Mouse (Mus musculus) gastrocnemius, postnatal 36 days (tissue): Measurements from ENCODE around the gene Gm10024. TPM values are rescaled to one million over a fixed set of nuclear protein-coding genes. Genes with fewer than 3 reads are reported as not detected.
"Not testable (repeated sequence)": the region's sequence is repeated elsewhere in the genome, so short reads cannot be mapped to it uniquely, and the experiment has no call there.

Experiments
- DNase-seq, 2 experiments: peaks; one replicate each; pipeline ENCODE4 v3.0.0; 2022
- intact Hi-C: fragments of 180-260 bp; cut with DNase I; formaldehyde crosslinking; loops from one replicate; pipeline ENCODE4 v1.15.1; 2025
- long read RNA-seq, 2 experiments: library from polyadenylated mRNA; stranded (forward); transcript quantifications; one replicate each; pipeline ENCODE4 v2.0.0; 2021
- total RNA-seq, 2 experiments: library from RNA; stranded (reverse); gene quantifications; 2 replicates each; pipeline ENCODE4 v1.2.3; 2021

Gm10024 gene
- total RNA-seq: not detected
- long read RNA-seq, experiment 1: 0 reads
- long read RNA-seq, experiment 2: 0 reads

DNA sequence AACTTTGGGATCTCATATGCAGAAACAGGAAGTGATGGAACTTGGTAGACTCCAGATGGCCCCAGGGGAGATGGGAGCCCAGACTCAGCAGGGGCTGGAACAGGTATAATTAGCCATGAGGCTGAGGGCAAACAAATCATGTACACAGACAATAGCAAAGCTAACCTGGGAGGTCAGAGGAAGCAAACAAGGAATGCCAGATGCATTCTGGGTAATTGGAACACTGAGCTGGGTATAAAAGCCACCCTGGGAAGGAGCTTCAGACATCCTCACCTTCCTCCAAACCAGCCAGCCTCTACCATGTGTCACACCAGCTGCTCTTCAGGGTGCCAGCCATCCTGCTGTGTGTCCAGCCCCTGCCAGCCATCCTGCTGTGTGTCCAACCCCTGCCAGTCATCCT lies at the start of gene Gm10024:
TSS of gene Gm10024 (plus strand) at position 301 of the 400 bp plus-strand sequence.
- DNase-seq, intact Hi-C loops: not testable (repeated sequence)

DNA sequence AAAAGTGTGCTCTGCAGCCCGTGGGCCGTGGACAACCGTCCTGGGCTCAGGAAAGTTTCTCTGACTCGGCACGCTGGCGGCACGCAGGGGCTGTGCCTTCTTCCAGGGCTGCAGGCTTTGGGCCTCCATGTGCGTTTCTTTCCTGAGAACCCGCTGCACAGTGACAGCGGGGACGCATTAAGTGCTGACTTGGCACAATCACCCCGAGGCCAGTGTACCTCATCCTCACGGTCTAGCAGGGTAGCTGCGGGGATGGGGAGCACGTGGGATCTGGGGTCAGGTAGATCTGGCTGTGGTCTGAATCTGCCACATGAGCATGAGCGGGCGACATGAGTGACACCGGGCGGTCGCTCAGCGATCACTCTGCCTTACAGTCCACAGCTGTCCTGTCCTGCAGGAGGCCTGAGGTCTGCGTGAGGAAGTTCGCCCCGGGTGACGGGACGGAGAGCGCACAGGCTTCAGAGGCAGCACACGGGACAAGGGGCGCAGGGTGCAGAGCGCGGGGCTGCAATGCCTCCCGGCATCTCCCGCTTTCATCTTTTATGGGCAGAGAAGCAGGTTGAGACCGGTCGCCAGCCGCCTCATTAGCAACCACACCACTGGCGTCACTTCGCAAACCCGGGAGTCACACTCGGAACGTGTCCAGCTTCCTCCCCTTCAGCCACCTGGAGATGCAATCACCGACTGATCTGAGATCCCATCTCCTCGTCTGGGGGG lies 47.1 kb upstream of the Gm10024 start:
- DNase-seq: no peak
- intact Hi-C loops: no loop called here

DNA sequence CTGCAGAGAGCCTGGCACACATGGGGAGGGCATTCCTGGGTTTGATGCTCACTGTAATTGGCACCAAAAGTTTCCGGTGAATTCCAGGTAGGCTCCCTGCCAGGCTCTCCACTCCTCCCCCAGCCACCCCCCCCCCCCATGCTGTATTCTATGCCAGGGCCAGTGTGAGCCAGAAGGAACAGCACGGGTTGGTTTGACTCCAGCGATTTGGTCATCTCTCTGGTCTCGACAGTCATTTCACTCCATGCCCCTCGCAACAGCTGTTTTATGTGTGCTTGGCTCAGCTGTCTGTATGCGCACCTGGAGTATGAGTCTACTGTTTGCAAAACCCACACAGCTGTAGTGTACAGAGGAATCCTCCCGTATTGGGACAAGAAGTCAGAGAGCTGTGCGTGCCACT lies 44.9 kb upstream of the Gm10024 start:
- intact Hi-C loops: no loop called here
- DNase-seq: no peak

DNA sequence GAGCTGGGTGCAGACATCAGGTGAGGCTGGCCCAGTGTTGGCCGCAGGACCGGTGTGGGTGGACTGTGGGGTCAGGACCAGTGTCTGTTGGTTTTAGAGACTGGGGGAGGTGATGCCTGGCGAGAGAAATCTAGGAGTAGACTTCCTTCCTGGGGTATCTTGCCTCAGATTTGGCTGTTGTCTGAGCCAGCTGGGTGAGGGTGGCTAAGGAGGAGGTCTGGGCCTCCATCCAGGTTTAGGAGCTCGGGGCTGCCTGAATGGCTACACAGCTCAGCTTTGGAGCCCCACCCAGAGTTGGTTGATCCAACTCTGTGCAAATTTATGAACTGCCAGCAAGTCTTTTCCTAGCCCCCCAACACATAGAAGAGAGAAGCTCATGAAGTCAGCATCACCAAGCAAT lies 43.9 kb upstream of the Gm10024 start:
- DNase-seq: no peak
- intact Hi-C loops: no loop called here

DNA sequence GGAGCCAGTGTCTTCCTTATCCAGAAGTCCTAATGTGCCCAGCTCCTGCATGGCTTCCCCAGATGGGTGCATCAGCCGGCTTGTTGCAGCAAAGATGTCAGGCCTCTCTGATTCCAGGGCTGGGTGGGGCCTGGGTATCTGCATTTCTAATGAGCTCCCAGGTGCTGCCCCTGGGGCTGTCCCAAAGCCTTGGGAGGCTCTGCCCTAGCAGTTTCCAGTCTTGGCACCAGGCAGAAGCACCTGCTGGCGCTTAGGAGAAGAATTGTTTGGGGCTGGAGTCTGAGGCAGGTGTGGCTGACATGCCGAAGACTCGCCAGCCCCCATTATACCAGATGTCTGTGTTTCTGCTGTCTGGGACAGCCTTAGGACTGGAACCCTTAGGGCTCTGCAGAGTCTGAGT lies 40.5 kb upstream of the Gm10024 start:
- DNase-seq: no peak
- intact Hi-C loops: no loop called here

DNA sequence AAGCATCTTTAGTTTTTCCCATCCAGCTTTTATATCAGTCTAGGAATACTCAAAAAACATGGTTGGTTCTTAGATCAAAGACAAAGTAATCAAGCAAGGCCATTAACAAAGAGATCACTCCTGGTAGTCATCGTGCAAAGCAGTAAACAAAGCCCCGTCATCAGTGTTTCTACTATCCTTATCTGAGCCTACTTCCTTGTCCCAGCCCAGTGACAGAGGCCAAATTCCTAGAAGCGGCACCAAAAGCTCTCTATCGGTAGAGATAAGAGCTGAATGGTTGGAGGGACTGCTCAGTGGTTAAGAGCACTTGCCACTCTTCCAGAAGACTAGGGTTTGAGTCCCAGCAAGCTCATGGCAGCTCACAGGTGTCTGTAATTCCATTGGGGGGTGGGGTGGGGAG lies 39.7 kb upstream of the Gm10024 start:
- intact Hi-C loops: no loop called here
- no peak for DNase-seq

DNA sequence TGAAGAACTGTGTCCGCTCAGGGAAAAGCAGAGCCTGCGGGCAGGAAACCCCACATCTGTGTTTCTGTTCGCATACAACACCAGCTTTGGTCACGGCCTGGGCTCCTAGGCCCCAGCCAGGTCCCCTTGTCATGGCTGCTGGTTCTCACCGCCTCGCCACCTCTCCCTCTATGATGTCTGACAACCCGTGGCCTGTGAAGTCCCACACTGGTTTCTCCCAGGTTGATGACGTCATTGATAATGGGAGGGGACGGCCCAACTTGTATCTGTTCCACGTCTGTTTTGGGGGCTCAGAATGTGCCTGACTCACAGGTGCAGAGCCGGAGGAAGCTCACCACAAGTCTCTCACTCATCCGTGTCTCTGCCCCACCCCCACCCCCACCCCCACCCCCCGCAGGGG lies 37.5 kb upstream of the Gm10024 start:
- DNase-seq: no peak
- intact Hi-C loops: no loop called here

DNA sequence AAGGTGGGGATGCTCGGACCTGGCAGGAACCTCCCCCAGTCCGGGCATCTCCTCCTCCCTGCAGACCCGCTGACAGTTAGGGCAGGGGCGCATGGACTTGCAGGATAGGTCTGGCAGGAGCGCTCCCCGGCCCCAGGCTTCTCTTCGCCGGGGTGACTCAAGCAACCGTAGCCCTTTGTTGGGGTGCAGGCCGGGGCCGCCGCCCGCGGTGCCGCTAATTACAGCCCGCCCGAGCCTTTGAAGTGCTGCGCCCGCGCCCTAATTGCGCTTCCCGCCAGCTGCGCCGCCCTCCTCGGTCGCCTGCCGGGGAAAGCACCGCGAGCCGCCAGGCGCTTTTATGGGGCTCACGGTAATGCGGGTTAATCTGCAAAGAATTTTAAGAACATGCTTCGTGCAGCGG lies 33.7 kb upstream of the Gm10024 start:
- DNase-seq: no peak
- intact Hi-C loops: no loop called here

DNA sequence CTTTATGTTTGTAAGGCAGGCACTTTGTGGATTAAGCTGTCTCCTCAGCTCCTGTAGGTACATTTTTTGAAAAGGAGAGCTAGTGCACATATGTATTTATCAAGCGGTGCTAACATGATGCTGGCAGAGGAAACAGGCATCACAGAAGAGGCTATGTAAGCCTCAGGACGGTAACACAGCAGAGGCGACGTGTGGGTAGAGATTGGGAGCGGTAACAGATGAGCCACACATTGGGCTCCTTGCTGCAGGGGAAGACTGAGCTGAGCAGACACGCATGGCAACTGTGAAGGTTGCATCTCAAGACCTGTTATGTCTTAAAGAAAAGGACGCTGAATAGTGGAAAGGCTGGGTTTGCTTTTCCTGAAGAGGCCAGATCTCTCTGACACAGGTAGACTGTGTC lies 28.3 kb upstream of the Gm10024 start:
- no peak for DNase-seq
- intact Hi-C loops: no loop called here

DNA sequence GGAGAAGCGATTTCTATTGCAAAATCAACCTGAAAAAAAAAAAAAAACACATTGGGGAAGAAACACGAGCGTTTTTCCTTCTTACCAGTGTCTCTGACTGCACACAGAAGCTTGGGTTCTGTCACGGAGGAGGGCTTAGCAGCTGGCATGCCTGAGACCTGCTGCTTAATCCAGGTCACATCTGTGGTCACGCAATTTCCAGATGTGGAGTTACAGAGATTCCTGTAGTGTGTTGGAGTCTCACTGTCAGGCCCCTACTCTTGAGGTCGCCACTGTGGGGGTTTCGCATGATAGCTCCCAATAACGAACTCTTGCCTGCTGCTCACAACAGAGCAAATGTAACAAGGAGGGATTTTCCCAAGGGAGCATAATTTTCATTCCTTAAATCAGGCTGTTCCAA lies 27.1 kb upstream of the Gm10024 start:
- DNase-seq: no peak
- intact Hi-C loops: no loop called here

DNA sequence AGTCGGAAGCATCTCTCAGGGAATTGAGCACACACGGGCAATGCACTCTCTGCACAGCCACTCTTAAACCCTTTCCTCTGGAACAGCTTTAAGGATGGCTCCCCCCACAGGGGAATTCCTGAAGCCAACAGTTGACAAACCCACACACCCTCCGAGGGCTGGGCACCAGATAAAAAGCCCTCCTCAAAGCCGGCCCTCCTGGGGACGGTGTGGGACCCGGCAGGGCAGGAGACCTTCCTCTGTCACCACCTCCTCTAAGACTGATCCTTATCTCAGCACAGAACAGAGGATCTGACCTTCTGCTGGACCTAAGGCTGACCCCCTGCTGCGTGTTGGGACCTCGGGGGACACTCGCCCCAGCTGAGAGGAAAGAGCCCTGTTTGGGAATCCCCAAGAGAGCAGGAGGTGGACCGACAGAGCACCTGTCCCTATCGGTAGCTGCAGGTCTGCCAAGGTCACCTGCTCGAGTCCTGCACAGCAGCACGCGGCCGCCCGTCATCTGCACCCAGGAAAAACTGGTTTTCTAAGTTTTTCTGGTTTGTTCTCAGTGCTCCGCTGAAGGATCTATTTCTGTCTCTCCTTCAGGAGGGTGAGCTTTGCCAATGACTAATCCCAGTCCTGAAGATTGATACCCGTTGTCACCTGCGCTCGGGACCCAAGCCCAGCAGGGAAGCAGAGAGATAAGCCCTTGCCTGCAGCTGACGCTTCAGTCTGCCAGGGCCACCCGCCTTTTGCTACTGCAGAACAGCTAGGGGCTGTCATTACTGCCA lies 25.2 kb upstream of the Gm10024 start, which contains the start of gene Tspear:
TSS of gene Tspear (plus strand) at position 675 of the 770 bp plus-strand sequence.
- intact Hi-C loops: no loop called here
- no peak for DNase-seq

DNA sequence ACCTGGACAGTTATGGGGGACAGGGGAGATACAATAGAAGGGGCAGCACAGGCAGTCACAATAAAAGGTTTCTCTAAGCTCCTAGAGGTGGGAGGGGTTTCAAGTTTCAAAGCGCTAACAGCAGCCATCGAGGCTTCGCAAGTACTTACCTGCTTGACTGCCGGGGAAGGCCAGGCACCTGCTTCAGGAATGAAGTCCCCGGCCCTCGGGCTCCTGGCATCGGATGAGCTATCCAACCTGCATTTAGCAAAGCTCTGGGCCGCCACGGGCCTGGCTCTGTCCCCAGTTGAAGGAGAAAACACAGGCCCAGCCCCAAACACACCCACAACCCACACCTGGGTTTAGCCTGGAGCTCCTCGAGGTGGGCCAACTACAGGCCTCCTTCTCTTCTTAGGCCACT lies 24.2 kb upstream of the Gm10024 start:
- DNase-seq: no peak
- intact Hi-C loops: no loop called here

DNA sequence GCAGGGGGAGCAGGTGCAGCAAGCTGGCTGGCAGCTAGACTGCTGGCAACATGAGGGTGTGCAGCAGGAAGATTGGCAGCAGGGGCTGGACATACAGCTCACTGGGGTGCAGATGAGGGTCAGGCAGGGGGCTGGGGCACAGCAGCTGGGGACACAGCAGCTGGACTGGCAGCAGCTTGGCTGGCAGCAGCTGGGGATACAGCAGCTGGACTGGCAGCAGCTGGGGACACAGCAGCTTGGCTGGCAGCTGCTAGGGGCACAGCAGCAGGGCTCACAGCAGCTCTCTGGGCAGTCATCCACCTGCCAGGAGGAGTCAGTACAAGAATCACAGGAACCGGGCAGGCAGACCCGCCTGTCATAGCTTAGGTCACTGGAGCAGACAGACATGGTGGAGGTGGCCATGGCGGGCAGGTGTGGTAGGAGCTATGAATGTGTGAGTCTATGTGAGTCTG lies 20.9 kb upstream of the Gm10024 start, which contains the start of gene Gm19402:
TSS of gene Gm19402 (minus strand) at position 402 of the 452 bp plus-strand sequence.
- DNase-seq, intact Hi-C loops: not testable (repeated sequence)

DNA sequence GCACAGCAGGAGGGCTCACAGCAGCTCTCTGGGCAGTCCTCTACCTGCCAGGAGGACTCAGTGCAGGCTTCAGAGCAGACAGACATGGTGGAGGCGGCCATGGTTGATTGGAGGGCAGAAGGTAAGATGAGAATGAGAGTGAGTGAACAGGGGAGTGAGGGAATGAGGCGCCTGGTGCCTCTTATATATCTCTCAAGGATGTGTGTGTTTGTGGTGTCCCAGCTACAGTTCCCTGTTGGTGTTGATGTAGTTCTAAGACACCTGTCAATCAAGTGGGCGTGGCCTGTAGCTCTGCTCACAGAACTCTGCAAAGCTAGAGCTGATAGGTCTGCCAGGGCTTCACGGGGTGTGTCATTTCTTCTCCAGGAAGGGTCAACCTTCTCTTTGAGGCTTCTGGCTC lies 14.1 kb upstream of the Gm10024 start, which contains the start of gene Gm9508:
TSS of gene Gm9508 (minus strand) at position 101 of the 400 bp plus-strand sequence.
- no peak for DNase-seq
- intact Hi-C loops: no loop called here

DNA sequence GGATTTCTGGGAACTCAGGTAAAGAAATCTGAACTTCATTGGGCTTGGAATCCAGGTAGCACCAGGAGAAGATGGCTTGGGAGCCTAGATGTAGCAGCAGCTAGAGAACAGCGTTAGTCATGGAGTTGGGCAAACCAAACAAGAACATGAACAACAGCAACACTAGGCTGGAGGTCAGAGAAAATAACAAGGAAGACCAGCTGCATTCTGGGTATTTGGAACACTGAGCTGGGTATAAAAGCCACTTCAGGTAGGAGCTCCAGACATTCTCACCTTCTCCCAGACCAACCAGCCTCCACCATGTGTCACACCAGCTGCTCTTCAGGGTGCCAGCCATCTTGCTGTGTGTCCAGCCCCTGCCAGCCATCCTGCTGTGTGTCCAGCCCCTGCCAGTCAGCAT lies 4.9 kb upstream of the Gm10024 start, which contains the start of gene Gm10272:
TSS of gene Gm10272 (plus strand) at position 301 of the 400 bp plus-strand sequence.
- intact Hi-C loops: loop anchor here (5.0 kb wide), 1 partner anchor 231 kb away; no protein-coding TSS in a partner anchor
- no peak for DNase-seq

DNA sequence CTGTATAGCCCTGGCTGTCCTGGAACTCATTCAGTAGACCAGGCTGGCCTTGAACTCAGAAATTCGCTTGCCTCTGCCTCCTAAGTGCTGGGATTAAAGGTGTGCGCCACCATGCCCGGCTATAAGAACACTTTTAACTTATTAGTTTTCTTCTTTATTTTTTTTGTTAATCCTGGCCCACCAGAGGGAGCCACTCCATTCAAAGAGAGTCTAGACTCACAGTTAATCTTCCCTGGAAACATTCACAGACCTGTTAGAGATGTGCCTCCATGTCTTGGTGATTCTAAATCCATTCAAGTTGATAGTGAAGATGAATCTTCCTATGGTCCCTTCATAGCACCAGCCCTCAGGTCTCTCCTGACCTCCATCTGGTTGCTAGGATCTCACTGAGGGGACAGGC lies 1.4 kb upstream of the Gm10024 start:
- DNase-seq: no peak
- intact Hi-C loops: loop anchor here (5.0 kb wide), 1 partner anchor 227 kb away; no protein-coding TSS in a partner anchor

DNA sequence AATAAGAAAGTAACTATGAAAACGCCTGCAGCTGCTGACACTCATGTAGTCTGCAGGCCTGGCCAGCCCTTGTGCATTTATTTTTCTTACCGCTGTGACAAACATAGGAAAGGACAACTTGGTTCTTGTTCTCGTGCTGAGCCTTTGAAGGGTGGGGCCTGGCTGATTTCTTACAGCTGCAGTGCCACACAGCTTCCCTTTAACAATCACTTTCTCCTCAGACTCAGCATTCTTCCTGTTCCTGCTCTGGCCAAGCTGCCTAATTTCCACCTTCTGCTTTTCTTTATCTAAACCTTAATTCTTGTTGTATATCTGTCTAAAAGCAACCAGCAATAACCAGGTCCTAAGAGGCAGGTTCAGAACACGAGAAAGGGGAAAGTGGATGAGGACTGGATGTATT lies 2.5 kb downstream of the Gm10024 start:
- no peak for DNase-seq
- intact Hi-C loops: no loop called here

DNA sequence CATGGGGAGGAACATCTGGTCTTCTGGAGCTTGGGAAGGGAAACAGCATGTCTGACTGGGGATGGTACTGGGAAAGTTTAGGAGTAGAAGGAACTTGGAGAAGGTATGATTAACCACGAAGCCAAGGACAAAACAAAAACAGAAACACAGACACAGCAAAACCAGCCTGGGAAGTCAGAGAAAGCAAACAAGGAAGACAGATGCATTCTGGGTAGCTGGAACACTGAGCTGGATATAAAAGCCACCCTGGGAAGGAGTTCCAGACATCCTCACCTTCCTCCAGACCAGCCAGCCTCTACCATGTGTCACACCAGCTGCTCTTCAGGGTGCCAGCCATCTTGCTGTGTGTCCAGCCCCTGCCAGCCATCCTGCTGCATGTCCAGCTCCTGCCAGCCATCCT lies 4.2 kb downstream of the Gm10024 start, which contains the start of gene Gm10142:
TSS of gene Gm10142 (plus strand) at position 301 of the 400 bp plus-strand sequence.
- no peak for DNase-seq
- intact Hi-C loops: no loop called here

DNA sequence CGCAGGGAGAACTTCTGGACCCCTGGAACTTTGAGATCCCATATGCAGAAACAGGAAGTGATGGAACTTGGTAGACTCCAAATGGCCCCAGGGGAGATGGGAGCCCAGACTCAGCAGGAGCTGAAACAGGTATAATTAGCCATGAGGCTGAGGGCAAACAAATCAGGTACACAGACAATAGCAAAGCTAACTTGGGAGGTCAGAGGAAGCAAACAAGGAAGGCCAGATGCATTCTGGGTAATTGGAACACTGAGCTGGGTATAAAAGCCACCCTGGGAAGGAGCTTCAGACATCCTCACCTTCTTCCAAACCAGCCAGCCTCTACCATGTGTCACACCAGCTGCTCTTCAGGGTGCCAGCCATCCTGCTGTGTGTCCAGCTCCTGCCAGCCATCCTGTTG lies 9.0 kb downstream of the Gm10024 start, which contains the start of gene Krtap12-1:
TSS of gene Krtap12-1 (plus strand) at position 301 of the 400 bp plus-strand sequence.
- DNase-seq, intact Hi-C loops: not testable (repeated sequence)

DNA sequence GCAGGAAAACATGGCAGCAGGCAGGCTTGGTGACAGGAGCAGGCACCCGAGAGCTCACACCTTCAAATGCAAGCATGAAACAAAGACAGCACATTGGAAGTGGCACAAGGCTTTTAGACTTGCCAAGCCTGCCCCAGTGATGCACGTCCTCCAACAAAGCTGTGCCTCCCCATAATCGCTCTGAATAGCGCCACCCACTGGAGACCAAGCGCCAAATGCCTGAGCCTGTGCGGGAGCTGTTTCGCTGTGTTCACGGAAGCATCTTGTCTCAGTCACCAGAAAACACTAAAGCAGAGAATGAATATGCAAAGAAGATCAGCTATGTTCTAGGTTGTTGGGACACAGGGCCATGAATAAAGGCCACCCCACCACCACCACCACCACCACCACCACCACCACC lies 13.6 kb downstream of the Gm10024 start:
- no peak for DNase-seq
- intact Hi-C loops: no loop called here

DNA sequence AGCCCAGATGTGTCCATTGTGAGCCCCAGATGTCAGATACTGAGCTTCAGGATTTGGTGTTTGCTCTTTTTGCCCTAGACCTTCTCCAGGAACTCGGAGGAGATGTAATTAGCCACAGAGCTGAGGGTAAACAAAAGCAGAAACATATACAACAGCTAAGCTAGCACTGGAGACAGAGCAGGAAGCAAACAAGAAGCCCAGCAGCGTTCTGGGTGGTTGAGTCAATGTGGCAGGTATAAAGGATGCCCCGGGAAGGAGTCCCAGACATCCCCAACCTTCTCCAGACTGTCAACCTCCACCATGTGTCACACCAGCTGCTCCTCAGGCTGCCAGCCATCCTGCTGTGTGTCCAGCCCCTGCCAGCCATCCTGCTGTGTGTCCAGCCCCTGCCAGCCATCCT lies 14.9 kb downstream of the Gm10024 start, which contains the start of gene Gm10100:
TSS of gene Gm10100 (plus strand) at position 301 of the 400 bp plus-strand sequence.
- intact Hi-C loops: no loop called here
- no peak for DNase-seq
